In the genomic region with DNA sequence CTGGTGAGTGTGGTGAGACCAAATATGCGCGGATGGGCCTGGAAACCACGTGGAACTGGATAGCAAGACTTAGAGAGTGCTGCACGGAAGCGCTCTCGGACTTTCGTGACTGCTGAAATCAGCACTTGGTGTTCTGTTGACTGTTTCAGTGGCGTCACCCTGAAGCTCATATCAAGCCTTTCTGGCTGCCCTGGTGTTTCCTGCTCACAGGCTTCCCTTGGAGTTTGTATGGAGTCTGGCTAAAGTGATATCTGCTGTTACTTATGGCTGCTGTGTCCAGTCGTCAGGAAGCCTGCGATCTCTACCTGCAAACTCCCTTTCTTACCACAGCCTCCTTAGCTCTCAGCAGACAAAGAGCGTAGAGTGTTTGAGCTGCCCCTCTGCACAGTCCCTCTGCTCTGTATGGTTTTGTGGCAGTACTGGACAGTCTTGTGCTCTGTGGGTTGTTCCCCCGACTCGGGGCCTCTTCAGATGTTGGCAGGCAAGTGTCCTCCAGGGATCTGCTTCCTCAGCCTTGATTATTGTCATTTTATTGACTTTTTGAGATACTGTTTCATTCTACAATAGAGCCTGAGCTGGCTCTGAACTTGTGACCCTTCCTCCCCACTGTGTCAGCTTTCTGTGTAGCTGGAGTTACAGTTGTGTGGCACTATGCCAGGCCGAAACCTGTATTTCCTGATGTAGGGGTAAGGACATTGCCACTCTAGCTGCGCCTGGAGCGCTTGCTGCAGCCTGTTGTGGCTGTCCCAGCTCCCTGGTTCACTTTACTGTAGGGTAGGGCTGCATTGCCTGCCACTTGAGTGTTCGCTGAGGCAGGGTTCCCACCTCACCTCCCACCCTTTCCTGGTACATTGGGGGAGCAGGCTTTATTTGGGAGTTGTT, we compare ENCODE assay signal across 8 mouse cellular contexts. TPM values are rescaled to one million over a fixed set of nuclear protein-coding genes. Genes with fewer than 3 reads are reported as not detected.
DNase-seq lines count a peak whose midpoint lies in the region; ATAC-seq and TF ChIP-seq lines count a peak whose summit lies in the region.

No protein-coding gene starts in this region.

- H3K4me1 ChIP-seq in lung, embryonic 14.5 days (ENCODE audit: insufficient read depth), result peaks cover 12% of the 10 kb centered on the region

- peak; percentile 32 for DNase-seq in ovary, postnatal 10 days (ENCODE audit: low spot score)
- no peak for DNase-seq in ovary, adult 18-20 months (ENCODE audit: low spot score)
- peak; percentile 42 for DNase-seq in kidney, adult 18-20 months
- peak; percentile 82 for DNase-seq in lung, embryonic 14.5 days
- DNase-seq in urinary bladder, postnatal 4 days (ENCODE audit: low spot score in 2 of 2), result peak; percentile 53 to 68
- no peak for DNase-seq in frontal cortex, postnatal 36 days (ENCODE audit: low spot score in 2 of 2)
- no peak for DNase-seq in testis, postnatal 10 days (ENCODE audit: low spot score)

- H3K9me3 ChIP-seq in lung, embryonic 14.5 days (ENCODE audit: low read depth, low read length), result no peaks in the 10 kb centered on the region

- no peaks in the 10 kb centered on the region for H3K27me3 ChIP-seq in lung, embryonic 14.5 days (ENCODE audit: insufficient read depth, low read length)

- no peak overlapping the region for H3K4me3 ChIP-seq in lung, embryonic 14.5 days (ENCODE audit: low read depth, low read length)

- no peak overlapping the region for H3K9ac ChIP-seq in lung, embryonic 14.5 days

- peak overlapping the region; percentile 81 for H3K27ac ChIP-seq in lung, embryonic 14.5 days (ENCODE audit: low read depth)

- no peak for TF ChIP-seq CTCF in lung, embryonic 14.5 days (IDR thresholded peaks at IDR 0.05; ENCODE audit: low read depth)

- ATAC-seq in lung, embryonic 14.5 days (ENCODE audit: insufficient read depth), result peak; percentile 81
- ATAC-seq in frontal cortex, adult (ENCODE audit: low TSS enrichment), result no peak

- no peaks in the 10 kb centered on the region for H3K36me3 ChIP-seq in lung, embryonic 14.5 days (ENCODE audit: insufficient read depth)

- H3K4me2 ChIP-seq in lung, embryonic 14.5 days, result peak overlapping the region; percentile 14; the same call in 1 of the 2 replicates

- WGBS in lung, embryonic 14.5 days, result 54% methylated on average over 17 of the region's 17 CpGs

RNA-seq across cellular contexts. Expression of gene Arhgef7, which starts 46.9 kb away (rescaled TPM):
- 39.0 and 41.6 TPM in 2 replicates for polyA plus RNA-seq in lung, embryonic 14.5 days (2014; fragmentation: Nextera tagmentation; extraction: Ambion mirVana)

Comparison
In these comparisons a context has a peak if more than half of its experiments do, and no peak if none do; other contexts are left out.
1. DNase-seq: peak in ovary, postnatal 10 days (single experiment), kidney, adult 18-20 months (single experiment), lung, embryonic 14.5 days (single experiment) and urinary bladder, postnatal 4 days (2 of 2); none in ovary, adult 18-20 months (single experiment), frontal cortex, postnatal 36 days (0 of 2) and testis, postnatal 10 days (single experiment).